Mouse (Mus musculus): ENCODE data around the gene Cfap43.
A peak's percentile ranks its signal among the peaks of the same experiment; 100 is the strongest.

The Cfap43 gene

DNA sequence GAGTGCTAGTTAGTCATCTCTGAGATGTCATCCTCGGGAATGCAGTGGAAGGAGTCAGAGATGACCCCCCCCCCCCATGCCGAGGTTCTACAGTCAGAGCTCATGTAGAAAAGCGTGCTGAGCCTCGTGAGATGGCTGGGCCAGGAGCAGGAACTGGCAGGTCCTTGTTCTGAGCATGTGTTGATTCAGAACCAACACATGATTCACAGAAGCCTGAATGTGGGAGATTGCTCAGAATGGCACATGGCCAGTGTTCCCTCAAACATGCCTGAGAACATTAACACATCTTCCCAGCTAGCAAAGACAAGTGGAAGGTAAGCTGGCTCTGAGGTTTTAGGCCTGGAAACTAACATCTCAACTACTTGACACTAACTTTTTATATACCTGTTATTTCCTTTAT, 208.7 kb downstream of the Cfap43 start:
- no peak for DNase-seq (ENCODE audit: low spot score)

DNA sequence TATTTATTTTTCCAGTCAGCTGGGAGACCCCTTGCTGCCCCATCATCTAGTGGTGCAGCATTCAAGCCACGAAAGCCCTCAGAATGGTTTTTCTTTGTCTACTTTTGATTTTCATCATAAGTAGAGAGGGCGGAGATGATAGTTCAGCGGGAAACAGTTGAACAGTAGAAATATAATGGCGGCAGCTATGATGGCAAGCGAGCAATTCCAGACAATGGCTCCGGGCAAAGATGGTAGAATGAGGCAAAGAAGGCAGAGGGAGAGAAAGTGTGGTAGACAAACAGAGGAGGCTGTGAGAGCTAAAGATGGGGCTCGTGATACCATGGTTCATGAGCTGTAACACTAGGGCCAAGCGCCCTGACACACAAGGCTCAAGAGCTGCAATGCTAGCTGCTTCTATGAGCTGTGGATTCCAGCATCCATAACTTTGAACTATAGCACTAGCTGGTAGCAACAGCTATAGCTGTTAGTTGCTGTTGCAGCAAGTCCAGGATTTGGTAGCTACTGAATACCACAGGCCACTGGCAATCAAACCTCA, 213.2 kb downstream of the Cfap43 start:
- no peak for DNase-seq (ENCODE audit: low spot score)

DNA sequence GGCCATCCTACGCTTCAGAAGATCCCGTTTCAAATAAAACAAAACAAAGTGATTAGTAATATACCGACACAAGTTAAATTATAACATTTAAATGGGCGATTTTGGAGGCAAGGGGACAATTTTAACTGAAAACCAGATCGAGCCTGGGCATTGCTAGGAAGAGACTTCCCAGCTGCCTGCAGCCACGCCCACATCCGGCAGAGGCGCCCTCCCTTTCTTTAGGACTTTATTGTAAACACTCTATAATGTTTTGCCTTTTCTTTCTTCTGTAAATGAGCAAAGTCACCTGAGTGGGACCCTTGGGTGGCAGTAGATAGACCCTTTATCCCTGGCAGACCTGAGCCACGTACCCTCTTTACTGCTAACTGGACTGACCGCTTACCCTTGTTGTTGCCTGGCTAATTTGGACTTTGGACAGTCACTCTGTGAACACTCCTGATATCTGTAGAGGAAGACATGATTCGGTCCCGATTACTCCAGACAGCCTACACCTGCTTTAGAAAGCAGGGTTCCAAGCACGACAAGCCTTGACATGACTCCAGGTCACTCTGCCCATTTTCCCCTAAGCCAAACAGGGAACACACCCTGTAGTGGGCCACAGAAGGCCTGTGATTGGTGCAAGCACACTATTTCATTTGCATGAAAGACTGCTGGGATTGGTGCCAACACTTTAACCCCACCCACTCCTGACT, 213.9 kb downstream of the Cfap43 start:
- DNase-seq (ENCODE audit: low spot score): no peak

DNA sequence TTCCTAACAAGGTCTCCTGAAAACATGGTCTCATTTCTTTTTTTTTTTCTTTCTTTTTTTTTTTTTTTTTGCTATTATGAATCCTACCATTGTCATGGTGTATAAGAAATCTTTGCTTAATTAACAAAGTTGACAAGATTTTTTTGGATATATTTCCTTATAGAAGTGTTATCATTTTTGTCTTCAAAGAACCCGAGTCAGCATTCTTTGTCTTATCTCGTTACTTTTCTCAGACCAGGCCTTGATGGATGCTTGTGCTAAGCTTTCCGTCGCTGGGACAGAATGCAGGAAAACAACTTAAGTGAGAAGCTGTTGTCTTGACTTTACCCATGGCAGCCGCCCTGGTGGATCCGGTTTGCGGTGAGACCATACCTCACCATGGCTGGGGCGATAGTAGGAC, 218.6 kb downstream of the Cfap43 start:
- DNase-seq (ENCODE audit: low spot score): no peak

DNA sequence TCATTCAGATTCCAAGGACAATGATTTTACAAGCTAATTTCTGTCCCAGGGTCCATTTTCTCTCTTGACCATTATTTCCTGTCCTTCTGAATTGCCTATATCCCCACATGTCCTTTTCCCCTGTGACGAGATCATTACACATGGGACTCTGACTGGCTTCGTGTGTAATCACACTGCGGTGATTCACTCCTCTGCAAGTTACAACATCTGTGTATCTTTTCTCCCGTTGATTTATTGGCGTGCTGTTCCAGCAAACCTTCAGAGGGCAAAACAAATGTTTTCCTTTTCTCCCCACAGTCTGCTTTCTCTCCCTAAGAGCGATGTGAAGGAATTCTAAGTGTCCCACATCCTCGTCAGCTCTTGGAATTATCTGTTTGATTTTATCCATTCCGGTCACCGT, 219.3 kb downstream of the Cfap43 start:
- peak; percentile 13 for DNase-seq (ENCODE audit: low spot score)

DNA sequence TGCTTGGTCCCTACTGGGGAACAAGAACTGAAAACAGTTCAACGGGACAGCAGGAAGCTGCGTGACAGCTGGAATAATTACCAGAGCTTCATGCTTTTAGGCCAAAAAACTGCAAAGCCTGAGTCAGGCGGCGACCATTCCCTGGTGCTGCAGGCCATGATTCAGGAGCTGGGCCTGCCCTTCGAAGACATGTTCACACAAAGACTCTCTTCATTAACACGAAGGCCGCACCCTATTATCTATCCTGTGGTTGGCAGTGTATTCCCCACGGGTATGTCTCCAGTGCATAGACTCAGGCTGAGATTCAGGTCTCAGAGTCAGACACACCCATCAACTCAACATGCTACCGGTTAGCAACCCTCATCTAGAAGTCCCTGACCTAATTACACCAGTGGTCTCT, 220.8 kb downstream of the Cfap43 start:
- DNase-seq (ENCODE audit: low spot score): no peak

DNA sequence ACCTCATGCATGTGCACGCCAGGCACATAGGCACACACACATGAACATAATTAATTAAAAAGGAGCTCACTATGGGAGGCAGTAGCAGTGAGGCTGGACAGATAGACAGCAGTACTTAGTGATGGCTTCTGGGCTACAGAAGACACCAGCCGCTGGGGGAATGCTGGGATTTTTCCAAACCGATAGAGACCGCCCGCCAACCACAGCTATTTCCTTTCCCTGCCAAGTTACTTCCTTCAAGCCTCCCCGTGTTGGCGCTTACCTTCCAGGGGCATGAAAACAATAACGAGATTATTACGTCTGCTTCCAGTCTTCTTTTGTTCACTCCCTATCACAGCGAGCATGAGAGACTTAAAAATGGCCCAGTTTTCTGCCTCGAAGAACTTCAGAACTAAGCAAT, 222.0 kb downstream of the Cfap43 start:
- DNase-seq (ENCODE audit: low spot score): no peak

DNA sequence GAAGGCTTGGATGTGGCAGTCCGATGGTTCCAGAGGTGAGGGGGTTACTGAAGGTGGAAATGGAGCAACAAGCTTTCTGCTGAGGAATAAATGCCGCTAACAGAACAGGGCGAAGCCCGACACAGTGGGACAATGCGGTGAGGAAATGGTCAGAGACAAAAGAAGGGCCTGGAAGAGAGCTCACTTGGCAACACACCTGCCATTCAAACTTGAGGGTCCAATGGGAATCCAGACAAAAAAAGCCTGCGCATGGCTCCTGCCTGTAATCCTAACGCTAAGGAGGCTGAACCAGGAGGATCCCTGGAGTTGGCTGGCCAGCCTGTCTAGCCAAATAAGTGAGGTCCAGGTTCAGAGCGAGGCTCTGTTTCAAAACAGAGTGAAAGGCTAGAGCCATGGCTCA, 222.7 kb downstream of the Cfap43 start:
- no peak for DNase-seq (ENCODE audit: low spot score)

DNA sequence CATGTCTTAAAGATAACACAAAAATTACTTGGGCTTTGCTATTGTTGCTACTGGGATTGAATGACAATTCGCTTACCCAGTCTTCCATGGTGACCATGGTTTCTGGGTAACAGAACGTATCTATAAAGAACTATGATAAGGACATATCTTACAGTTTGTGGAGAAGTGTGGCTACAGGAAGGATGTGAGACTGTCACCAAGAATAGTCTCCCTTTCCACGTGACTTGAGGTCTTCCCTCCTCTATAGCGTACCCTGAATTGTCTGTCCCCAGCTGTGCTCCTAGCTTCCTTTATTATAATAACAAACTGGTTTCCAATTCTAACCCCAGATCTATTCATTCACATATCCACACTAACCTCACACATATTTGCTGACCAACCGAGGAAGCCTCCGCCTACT, 223.4 kb downstream of the Cfap43 start:
- no peak for DNase-seq (ENCODE audit: low spot score)

DNA sequence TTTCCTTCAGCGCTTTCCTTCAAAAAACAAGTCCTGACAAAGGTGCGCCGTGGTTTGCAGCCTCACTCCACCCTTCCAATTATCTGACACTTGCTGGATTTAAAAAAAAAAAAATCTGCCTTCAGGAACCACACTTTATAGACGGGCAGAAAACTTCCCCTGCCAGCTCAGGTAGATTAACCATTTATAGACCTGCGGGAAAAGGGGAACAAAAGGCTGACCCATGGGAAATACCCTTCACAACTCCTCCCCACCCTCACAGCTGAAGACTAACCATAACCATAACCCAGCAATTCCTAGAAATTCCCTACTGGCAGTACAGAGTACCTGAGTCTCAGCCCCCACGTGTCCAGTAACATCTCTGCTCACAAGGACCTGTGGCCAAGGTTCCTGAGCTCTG, 227.1 kb downstream of the Cfap43 start, which contains the start of gene Col17a1:
Gene Col17a1, minus strand, starts transcription at position 101 of the 400 bp plus-strand sequence.
- DNase-seq (ENCODE audit: low spot score): no peak

DNA sequence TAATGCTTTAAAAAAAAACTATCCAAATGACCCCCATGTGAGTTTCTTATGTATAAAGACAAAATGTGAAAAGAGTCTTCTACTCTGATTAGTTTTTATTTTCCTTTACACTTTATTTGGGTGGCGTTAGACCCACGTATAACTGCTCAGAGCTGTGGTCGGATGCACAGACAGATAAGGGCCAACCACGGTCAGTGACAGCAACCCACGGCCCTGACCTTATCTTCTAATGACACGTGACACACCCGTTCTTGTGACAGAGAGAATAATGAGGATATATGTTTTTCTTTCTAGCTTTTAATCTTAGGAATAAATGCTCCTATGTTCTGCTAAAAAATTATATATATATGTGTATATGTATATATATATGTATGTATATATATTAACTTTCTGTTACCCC, 229.5 kb downstream of the Cfap43 start:
- no peak for DNase-seq (ENCODE audit: low spot score)

Data from ovary, postnatal 14 days (tissue).